Mouse (Mus musculus) midbrain, embryonic 16.5 days (tissue): ENCODE results near the gene Olfr143. TPM values are rescaled to one million over a fixed set of nuclear protein-coding genes. Genes with fewer than 3 reads are reported as not detected.

Source experiments
- ATAC-seq: fragments of 200-750 bp; cut with Nextera tagmentation; 2 replicates; pipeline ENCODE4 v1.8.0; 2017; ENCODE audit warnings: moderate TSS enrichment
- H3K27ac ChIP-seq: fragments of 300-500 bp; sonication (generic); 2 replicates; pipeline ENCODE4 v1.5.1; 2014; ENCODE audit warnings: mild to moderate bottlenecking, low read length, mixed read lengths
- H3K27me3 ChIP-seq: fragments of 300-500 bp; sonication (generic); 2 replicates; pipeline ENCODE4 v1.6.1; 2014; ENCODE audit warnings: low read depth, low read length, mixed read lengths; ENCODE audit not compliant: control insufficient read depth, insufficient read depth
- H3K36me3 ChIP-seq: fragments of 300-500 bp; sonication (generic); 2 replicates; pipeline ENCODE4 v1.6.1; 2014; ENCODE audit warnings: mild to moderate bottlenecking, low read length, moderate library complexity, mixed read lengths; ENCODE audit not compliant: control insufficient read depth, insufficient read depth
- H3K4me1 ChIP-seq: fragments of 300-500 bp; sonication (generic); 2 replicates; pipeline ENCODE4 v1.6.1; 2014; ENCODE audit warnings: mild to moderate bottlenecking, low read length, mixed read lengths; ENCODE audit not compliant: control insufficient read depth, insufficient read depth
- H3K4me2 ChIP-seq: fragments of 300-500 bp; sonication (generic); 2 replicates; pipeline ENCODE4 v1.6.1; 2014; ENCODE audit warnings: mild to moderate bottlenecking, low read length, mixed read lengths
- H3K4me3 ChIP-seq: fragments of 300-500 bp; sonication (generic); 2 replicates; pipeline ENCODE4 v1.5.1; 2014; ENCODE audit warnings: low read depth, mild to moderate bottlenecking, low read length, moderate library complexity, mixed read lengths
- H3K9ac ChIP-seq: fragments of 300-500 bp; sonication (generic); 2 replicates; pipeline ENCODE4 v1.6.1; 2014; ENCODE audit warnings: low read depth, low read length, mixed read lengths
- H3K9me3 ChIP-seq: fragments of 300-500 bp; sonication (generic); replicated peaks from 2 replicates; pipeline ENCODE4 v1.6.1; 2014; ENCODE audit warnings: mild to moderate bottlenecking, low read length, mixed read lengths; ENCODE audit not compliant: control insufficient read depth, poor library complexity, severe bottlenecking
- WGBS: fragments of 180-500 bp; shearing (Covaris S2); extraction: QIAGEN DNeasy Blood & Tissue Kit; methylation state at CpG from one replicate; pipeline ENCODE4 v1.1.7; 2014; 5-methylcytosine and 5-hydroxymethylcytosine counted together
- polyA plus RNA-seq: library from polyadenylated mRNA; unstranded; fragments of >200 nt; fragmentation: Nextera tagmentation; extraction: Ambion mirVana; gene quantifications from 2 replicates; pipeline ENCODE4 v1.2.1, GENCODE M21; 2015

The Olfr143 gene
- not detected in 2 replicates for polyA plus RNA-seq

DNA sequence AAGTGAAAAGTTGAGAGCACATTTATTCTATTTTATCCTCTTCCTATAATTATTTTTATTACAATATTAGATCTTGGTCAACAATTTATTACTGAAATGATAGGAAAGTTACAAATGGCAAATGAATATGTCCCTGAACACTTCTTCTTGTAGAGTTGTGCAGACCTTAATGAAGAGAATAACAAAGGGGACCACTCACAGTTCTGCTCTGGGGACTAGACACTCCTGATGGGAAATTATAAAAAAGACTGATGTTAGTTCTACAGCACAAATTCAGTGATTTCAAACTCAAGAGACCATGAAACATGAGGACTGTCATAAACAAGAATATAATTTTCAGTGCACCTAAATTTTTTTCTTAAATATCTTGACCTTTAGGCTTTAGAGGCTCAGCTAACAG lies at the start of gene Olfr143:
Gene Olfr143, plus strand, starts transcription at position 301 of the 400 bp plus-strand sequence.
- Histone ChIP-seq H3K4me1 (no peaks in the 10 kb centered on the region), H3K4me2 (no peak within 1 kb of the TSS), H3K27ac (no peak within 1 kb of the TSS), H3K9ac (no peak within 1 kb of the TSS), H3K27me3 (no peaks in the 10 kb centered on the region), H3K4me3 (no peak within 1 kb of the TSS), H3K9me3 (no peaks in the 10 kb centered on the region), H3K36me3 (no peaks in the 10 kb centered on the region)
- ATAC-seq, result no peak

DNA sequence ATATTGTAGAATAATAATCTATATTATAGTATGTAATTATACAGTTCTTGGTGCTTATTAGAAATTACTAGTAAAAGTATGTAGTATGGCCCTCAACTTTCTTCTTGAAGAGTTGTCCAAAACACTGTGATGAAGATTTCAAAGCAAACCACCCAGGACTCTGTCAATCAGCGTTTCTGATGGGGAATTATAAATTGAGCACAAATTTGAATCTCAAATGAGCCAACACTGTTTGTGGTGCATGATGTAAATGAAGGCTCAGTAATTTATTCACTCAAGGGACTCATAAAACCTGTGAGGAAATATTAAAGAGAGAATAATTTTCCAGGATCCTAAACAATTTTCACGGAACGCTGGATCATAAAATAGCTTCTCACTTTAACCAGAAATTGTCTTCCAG lies 44.5 kb upstream of the Olfr143 start, which contains the start of gene Olfr893:
Gene Olfr893, plus strand, starts transcription at position 301 of the 400 bp plus-strand sequence.
- Histone ChIP-seq H3K4me2 (no peak within 1 kb of the TSS), H3K27me3 (no peaks in the 10 kb centered on the region), H3K9ac (no peak within 1 kb of the TSS), H3K27ac (no peak within 1 kb of the TSS), H3K9me3 (no peaks in the 10 kb centered on the region), H3K36me3 (no peaks in the 10 kb centered on the region), H3K4me1 (no peaks in the 10 kb centered on the region), H3K4me3 (no peak within 1 kb of the TSS)
- no peak for ATAC-seq
- 72% methylated on average over 3 of the region's 3 CpGs for WGBS

DNA sequence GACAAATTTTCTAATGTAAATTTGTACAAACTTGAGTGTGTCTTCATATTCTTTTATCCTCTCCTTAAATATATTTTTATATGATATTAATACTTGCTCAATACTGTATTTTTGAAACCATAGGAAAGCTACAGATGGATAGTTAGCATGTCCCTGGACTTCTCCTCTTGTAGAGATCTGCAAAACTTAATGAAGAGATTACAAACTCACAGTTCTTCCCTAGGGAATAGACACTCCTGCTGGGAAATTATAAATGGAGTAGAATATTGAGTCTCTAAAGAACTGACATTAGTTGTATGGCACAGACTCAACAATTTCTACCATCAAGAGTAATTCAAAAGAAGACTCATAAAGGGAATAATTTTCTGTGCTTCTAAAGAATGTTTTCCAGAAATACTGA lies 34.8 kb upstream of the Olfr143 start, which contains the start of gene Olfr894:
Gene Olfr894, plus strand, starts transcription at position 301 of the 400 bp plus-strand sequence.
- Histone ChIP-seq H3K27me3 (no peaks in the 10 kb centered on the region), H3K36me3 (no peaks in the 10 kb centered on the region), H3K4me3 (no peak within 1 kb of the TSS), H3K4me1 (no peaks in the 10 kb centered on the region), H3K9me3 (no peaks in the 10 kb centered on the region), H3K27ac (no peak within 1 kb of the TSS), H3K4me2 (no peak within 1 kb of the TSS), H3K9ac (no peak within 1 kb of the TSS)
- ATAC-seq, result no peak

DNA sequence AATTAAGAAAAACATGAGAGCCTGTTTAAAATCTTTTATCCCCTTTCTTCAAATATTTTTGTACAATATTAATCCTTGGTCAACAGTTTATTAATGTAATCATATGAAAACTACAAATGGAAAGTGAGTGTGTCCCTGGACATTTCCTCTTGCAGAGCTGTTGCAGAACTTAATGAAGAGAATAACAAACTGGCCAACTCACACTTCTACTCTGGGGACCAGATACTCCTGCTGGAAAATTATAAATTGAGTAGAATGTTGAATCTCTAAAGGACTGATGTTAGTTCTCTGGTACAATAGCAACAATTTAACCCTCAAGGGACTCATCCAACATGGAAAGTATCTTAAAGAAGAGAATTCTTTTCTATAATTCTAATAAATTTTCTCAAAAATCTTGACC lies 15.0 kb downstream of the Olfr143 start, which contains the start of gene Olfr895:
Gene Olfr895, plus strand, starts transcription at position 301 of the 400 bp plus-strand sequence.
- H3K4me1 ChIP-seq, result no peaks in the 10 kb centered on the region
- H3K4me2 ChIP-seq, result no peak within 1 kb of the TSS
- H3K9ac ChIP-seq, result no peak within 1 kb of the TSS
- H3K36me3 ChIP-seq, result no peaks in the 10 kb centered on the region
- H3K9me3 ChIP-seq, result no peaks in the 10 kb centered on the region
- H3K27me3 ChIP-seq, result no peaks in the 10 kb centered on the region
- H3K4me3 ChIP-seq, result no peak within 1 kb of the TSS
- no peak within 1 kb of the TSS for H3K27ac ChIP-seq
- no peak for ATAC-seq

DNA sequence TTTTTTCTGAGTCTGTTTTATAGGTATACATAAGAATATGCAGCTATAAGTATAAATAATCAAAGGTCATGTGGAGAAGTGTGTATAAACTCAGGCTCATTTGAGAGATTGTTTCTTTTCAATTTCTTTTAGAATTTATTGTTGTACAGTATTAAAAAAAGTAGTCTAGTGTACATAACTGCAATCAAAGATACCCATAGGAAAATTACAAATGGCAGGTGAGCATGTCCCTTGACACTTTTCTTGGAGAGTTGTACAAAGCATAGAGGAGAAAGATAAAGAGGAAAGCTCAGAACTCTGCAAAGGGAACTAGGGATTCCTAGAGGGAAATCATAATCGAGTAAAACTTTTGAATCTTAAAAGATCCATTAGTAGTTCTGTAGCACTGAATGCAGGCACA lies 38.2 kb downstream of the Olfr143 start, which contains the start of gene Olfr896-ps1:
Gene Olfr896-ps1, plus strand, starts transcription at position 301 of the 400 bp plus-strand sequence.
- no peak for ATAC-seq
- Histone ChIP-seq H3K4me2 (no peak within 1 kb of the TSS), H3K4me3 (no peak within 1 kb of the TSS), H3K27ac (no peak within 1 kb of the TSS), H3K4me1 (no peaks in the 10 kb centered on the region), H3K27me3 (no peaks in the 10 kb centered on the region), H3K9me3 (no peaks in the 10 kb centered on the region), H3K9ac (no peak within 1 kb of the TSS), H3K36me3 (no peaks in the 10 kb centered on the region)
- 91% methylated on average over 1 of the region's 1 CpGs for WGBS

Other genes with a start within 250 kb of the Olfr143 start
- gene Olfr883, start 227.0 kb upstream of the Olfr143 start, polyA plus RNA-seq, result not detected in 2 replicates
- not detected in 2 replicates for gene Olfr884, start 206.2 kb upstream of the Olfr143 start, polyA plus RNA-seq
- not detected in 2 replicates for gene Olfr885, start 191.5 kb upstream of the Olfr143 start, polyA plus RNA-seq
- not detected in 2 replicates for gene Olfr887, start 168.7 kb upstream of the Olfr143 start, polyA plus RNA-seq
- gene Olfr888, start 144.6 kb upstream of the Olfr143 start, polyA plus RNA-seq, result not detected in 2 replicates
- gene Olfr889, start 137.6 kb upstream of the Olfr143 start, polyA plus RNA-seq, result 0.03 and 0.07 TPM in 2 replicates
- not detected in 2 replicates for gene Olfr890, start 110.3 kb upstream of the Olfr143 start, polyA plus RNA-seq
- gene Olfr891, start 72.0 kb upstream of the Olfr143 start, polyA plus RNA-seq, result not detected in 2 replicates
- gene Olfr893, start 44.4 kb upstream of the Olfr143 start, polyA plus RNA-seq, result not detected in 2 replicates
- gene Olfr894, start 34.7 kb upstream of the Olfr143 start, polyA plus RNA-seq, result not detected in 2 replicates
- gene Olfr895, start 15.1 kb downstream of the Olfr143 start, polyA plus RNA-seq, result not detected in 2 replicates
- gene Olfr896-ps1, start 38.3 kb downstream of the Olfr143 start, polyA plus RNA-seq, result not detected in 2 replicates
- gene Olfr25, start 76.3 kb downstream of the Olfr143 start, polyA plus RNA-seq, result not detected in 2 replicates
- not detected in 2 replicates for gene Olfr898, start 95.6 kb downstream of the Olfr143 start, polyA plus RNA-seq
- not detected in 2 replicates for gene Olfr250, start 114.1 kb downstream of the Olfr143 start, polyA plus RNA-seq
- gene Olfr251, start 124.3 kb downstream of the Olfr143 start, polyA plus RNA-seq, result not detected in 2 replicates
- not detected in 2 replicates for gene Olfr147, start 148.9 kb downstream of the Olfr143 start, polyA plus RNA-seq
- gene Olfr901, start 176.7 kb downstream of the Olfr143 start, polyA plus RNA-seq, result not detected in 2 replicates
- not detected in 2 replicates for gene Olfr902, start 194.9 kb downstream of the Olfr143 start, polyA plus RNA-seq
- gene Olfr904, start 210.4 kb downstream of the Olfr143 start, polyA plus RNA-seq, result not detected in 2 replicates
- not detected in 2 replicates for gene Olfr905, start 218.3 kb downstream of the Olfr143 start, polyA plus RNA-seq
- gene Olfr906, start 234.3 kb downstream of the Olfr143 start, polyA plus RNA-seq, result not detected in 2 replicates
- not detected in 2 replicates for gene Olfr907, start 243.0 kb downstream of the Olfr143 start, polyA plus RNA-seq